Mouse (Mus musculus) urinary bladder, postnatal 4 days (tissue): ENCODE measurements around the gene Vim.
"Not testable (repeated sequence)": the region's sequence is repeated elsewhere in the genome, so short reads cannot be mapped to it uniquely, and the experiment has no call there.

Experiments used
- DNase-seq, 2 experiments: peaks; one replicate each; pipeline ENCODE4 v3.0.0; 2021 to 2022; ENCODE audit warnings: low spot score in 2 of 2

Gene Vim

DNA sequence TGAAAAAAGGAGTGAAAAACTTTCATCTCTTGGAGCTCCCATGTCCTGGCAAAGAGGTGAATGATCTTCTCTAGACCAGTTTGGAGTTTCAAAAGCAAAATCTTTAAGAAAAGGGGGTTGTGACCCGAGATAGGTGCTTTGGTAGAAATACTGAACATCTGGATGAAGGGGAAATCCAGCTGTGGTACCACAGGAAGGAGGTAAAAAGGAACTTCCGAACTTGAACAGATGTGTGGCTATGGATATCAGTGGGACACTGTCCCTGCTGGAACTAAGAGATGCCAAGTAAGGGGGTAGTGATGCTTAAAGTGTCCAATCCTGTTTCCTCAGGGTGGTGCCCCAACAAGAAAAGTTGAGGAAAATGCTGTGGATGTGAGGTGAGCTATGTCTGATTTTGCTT, 3.6 kb upstream of the Vim start:
- no peak for DNase-seq

DNA sequence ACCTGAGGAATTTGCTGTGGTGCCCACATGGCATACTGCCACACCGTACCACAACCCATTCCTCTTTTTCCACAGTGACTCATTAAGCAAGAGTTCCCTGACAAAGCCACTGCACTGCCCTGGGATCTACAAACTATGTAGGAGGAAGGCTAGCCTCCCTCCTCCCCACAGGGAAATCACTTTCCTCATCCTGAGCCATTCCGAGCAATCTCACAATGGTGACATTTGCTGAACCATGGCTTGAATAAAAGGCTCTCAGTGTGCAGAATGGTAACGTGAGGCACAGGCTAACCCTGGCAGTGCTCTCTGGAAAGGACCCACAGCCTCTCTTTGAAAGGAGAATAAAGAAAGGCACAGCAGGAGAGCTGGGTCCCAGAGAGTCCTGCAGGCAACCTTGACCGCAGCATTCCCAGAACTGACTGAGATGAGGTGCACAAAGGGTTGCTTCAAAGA, 1.6 kb upstream of the Vim start:
- DNase-seq: no peak

DNA sequence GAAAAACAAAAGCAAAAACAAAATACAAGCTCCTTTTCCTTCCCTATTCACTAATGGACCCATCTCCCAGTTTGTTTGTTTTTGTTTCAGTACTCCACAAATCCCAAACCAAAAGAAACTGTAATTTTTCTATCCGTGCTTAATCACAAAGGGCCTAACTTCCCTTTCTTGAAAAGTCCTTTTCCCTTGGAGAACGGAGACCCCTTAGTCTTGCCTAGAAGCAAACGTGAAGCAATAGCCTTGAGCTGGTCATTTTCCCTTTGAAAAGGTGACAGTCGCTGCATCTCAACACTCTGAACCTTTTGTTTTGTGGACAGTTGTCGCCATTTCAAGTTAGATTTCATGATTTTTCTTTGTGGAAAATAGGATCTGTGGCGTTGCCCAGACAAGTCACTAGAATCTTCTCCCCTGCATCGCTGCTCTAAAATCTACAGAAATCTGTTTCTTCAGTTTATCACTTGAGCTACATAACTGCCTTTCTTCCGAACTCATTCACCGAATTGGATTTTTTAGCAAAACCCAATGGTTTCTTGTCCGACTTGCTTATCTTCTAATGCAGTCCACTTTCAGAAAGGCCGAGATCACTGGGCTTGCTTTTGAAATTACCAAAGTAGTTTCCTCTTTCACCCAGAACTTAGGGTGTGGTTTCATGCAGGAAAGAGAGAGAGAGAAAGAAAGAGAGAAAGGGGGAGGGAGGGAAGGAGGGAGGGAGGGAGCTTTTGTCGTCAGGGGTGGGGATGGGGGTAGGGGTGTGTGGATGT, 900 bp upstream of the Vim start:
- no peak for DNase-seq

DNA sequence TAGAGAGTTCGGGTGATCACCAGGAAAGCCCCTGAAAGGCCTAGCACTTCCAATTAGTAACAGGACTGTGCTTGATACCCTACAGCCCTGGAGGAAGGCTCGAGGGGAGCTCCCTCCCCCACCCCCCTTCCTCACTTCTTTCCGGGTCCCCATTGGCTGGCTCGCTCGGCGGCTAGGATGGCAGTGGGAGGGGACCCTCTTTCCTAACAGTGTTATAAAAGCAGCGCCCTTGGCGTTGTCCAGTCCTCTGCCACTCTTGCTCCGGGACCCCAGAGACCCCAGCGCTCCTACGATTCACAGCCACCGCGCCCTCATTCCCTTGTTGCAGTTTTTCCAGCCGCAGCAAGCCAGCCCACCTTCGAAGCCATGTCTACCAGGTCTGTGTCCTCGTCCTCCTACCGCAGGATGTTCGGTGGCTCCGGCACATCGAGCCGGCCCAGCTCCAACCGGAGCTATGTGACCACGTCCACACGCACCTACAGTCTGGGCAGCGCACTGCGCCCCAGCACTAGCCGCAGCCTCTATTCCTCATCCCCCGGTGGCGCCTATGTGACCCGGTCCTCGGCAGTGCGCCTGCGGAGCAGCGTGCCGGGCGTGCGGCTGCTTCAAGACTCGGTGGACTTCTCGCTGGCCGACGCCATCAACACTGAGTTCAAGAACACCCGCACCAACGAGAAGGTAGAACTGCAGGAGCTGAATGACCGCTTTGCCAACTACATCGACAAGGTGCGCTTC, 506 bp downstream of the Vim start:
- peak; percentile 77 to 83 for DNase-seq

DNA sequence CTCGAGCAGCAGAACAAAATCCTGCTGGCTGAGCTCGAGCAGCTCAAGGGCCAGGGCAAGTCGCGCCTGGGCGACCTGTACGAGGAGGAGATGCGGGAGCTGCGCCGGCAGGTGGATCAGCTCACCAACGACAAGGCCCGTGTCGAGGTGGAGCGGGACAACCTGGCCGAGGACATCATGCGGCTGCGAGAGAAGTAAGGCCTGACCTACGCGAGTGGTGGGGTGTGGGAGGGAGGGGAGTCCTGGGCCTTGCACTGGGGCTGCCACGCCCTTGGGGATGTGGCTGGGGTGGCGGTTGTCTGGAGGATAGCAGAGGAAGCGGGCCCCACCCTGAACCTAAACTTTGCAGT, 1.0 kb downstream of the Vim start:
- DNase-seq: peak in 1 of 2 experiments; percentile 34

DNA sequence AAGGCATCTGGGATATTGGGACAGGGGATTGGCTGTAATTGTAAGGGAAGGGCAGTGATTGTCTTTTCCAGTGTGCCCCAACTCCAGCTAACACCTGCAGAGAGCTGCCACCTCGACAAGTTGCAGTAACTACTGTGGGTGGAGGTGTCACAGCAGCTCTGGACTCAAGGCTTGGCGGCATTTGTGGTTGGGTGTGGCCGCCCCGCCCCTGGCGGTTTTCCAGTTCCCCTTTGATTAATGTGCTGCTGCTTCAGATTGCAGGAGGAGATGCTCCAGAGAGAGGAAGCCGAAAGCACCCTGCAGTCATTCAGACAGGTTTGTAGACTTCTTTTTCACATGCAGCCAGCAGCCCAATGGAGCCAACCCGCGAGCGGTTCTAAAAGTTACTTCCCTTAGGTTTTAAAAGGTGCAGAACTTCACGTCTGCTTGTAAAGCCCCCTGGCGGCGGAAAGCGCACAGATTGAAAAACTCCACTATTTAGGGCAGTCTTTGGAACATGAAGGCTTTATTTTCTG, 1.6 kb downstream of the Vim start:
- peak; percentile 51 to 77 for DNase-seq

DNA sequence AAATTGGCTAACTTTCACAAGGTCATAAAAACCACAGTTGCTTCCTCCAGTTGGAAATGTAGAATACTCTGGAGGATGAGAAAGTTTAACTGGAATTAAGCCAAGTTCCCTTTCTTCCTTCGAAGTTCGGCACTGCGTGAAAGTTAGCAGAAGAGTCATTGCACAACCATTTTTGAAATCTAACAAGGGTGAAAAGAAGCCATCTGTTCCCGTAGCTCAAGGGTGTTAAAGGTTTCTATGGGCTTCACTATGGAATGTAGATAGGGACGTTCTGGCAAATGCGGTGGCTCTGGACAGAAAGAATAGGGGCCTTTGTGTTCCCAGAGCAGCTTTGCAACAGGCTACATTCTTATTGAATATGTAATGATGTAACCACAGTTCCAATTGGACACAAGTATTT, 2.2 kb downstream of the Vim start:
- no peak for DNase-seq

DNA sequence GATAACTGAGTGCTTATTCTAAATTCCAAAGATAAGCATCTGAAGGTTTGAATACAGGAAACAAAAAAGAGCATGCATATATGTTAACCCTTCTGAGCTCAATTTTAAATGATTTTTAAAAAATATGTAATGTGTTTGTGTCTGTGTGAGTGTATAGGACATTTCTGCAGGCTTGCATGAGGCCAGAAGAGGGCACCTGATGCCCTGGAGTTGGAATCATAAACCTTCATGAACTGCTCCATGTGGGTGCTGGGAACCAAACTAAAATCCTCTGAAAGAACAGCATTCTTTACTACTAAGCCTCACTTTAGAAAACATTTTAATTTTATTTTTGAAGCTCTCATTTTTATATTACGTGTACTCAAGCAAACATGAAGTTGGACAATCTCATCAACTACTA, 3.7 kb downstream of the Vim start:
- no peak for DNase-seq

DNA sequence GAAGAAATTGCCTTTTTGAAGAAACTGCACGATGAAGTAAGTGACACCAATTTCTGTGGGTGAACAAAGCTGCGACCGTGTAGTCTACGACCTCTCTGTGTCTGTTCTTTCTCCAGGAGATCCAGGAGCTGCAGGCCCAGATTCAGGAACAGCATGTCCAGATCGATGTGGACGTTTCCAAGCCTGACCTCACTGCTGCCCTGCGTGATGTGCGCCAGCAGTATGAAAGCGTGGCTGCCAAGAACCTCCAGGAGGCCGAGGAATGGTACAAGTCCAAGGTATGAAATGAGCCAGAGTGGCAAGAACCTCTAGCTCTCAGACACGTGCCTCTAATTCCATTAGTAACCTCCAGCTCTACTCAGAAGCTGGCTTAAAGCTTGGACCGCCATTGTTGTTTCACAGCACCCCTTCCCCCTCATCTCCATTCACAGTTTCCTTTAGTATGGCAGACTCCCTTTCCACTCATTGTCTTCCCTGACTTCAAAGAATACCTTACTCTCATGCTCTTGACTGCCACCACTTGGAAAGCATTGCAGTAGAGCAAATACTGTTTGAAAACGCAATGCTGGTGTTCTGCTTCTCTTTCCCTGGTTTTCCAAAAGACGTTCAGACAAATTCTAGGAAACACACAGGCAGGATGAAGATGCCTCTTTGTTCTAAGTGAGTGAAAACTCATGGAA, 4.9 kb downstream of the Vim start:
- no peak for DNase-seq

DNA sequence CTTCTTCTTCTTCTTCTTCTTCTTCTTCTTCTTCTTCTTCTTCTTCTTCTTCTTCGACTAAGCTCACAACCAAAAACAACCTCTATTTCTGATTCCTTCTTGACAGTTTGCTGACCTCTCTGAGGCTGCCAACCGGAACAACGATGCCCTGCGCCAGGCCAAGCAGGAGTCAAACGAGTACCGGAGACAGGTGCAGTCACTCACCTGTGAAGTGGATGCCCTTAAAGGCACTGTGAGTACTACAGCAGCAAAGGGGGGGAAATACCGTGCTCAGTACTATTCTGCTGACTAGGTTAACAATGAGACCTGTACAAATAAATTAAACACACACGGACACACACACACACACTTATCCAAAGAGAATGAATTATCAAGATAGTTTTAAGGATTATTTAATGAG, 5.6 kb downstream of the Vim start:
- no peak for DNase-seq

DNA sequence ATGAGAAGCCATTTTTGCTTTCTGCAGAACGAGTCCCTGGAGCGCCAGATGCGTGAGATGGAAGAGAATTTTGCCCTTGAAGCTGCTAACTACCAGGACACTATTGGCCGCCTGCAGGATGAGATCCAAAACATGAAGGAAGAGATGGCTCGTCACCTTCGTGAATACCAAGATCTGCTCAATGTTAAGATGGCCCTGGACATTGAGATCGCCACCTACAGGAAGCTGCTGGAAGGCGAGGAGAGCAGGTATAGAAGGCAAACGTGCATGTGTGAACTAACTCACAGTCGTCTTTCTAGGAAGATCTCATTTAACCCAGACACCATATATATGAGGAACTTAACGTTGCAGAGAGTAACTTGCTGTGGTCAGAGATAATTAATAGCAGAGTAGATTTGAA, 6.3 kb downstream of the Vim start:
- DNase-seq: no peak

DNA sequence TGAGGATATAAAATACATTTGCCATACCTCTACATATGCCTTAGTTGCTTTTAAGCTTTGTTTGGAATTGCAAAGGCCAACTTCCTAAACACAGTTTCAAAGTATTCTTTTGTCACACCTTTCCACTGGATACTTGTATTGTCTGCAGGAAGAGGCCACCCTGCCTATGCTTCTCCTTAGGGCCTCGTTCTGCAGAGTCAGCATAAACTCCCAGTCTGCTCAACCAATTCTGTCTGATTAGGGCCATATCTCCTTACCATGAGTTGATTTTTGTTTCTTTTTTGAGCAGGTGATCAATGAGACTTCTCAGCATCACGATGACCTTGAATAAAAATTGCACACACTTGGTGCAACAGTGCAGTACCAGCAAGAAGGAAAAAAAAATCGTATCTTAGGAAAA, 8.5 kb downstream of the Vim start:
- DNase-seq: no peak

DNA sequence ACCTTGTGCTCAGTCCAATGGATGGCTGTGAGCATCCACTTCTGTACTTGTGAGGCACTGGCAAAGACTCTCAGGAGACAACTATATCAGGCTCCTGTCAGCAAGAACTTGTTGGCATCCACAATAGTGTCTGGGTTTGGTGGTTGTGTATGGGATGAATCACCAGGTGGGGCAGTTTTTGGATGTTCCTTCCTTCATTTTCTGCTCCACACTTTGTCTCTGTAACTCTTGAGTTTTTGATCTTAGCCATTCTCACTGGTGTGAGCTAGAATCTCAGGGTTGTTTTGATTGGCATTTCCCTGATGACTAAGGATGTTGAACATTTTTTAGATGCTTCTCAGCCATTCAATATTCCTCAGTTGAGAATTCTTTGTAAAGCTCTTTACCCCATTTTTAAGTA, 10.0 kb downstream of the Vim start:
- not testable (repeated sequence) for DNase-seq

DNA sequence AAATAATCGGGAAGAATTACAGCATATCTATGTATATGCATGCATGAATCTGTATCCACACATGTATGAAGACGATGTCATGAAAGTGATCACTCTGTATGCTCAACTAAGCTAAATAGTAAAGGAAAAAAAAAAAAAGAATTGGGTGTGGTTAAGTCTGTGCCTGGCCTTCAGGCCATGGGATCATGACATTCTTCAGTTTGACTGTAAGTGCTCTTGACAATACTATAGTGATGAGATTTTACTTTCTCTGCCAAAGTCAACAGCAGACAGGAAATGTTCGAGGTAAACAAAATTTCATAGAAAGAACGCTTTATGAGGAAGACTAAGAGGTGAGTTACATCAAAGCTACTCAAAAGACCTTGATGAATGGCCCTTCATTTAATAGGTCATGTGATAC, 19.6 kb downstream of the Vim start:
- DNase-seq: no peak

DNA sequence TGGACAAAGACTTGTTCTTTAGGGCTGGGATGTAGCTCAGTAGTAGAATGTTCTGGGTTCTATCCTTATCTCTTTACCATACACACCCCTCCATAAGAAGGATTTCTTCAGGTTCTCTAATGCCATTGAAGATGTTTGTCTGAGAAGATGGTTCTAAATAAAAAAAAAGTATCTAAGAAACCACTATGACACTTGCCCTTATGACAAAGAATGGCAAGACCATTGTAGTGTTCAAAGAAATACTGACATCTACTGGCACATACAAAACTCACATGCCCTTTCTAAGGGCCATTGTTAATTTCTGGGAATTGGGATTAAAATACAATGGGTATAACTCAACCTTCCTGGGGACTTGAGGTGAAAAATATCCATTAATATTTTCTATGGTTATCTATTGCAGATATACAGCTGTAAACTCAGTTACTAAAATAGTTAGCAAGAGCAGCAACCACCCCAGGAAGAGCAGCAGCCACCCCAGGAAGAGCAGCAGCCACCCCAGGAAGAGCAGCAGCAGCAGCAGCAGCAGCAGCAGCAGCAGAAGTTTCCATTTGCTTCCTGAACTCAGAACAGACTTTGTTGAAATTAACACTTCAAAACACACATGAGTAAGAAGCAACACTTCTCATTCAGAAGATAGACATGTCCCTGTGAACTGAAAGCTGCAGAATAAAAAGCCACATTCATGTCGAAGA, 23.4 kb downstream of the Vim start:
- no peak for DNase-seq

DNA sequence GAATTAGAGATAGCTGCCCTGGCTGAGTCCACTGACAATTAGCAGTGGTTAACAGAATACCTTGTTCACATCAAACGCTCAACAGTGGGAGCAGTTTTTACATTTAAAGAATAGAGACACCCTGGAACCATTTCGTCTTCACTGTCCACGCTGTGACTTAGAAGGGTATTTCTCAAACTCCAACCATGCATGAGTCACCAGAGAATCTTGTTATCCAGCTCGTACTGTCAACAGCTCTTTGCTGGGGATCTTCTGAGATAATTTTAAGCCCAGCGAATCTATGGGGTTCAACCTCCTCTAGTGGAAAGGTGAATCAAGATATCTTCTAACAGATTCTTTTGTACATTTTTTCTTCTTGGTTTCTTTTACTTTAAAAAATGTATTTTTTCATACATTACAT, 24.4 kb downstream of the Vim start:
- no peak for DNase-seq

DNA sequence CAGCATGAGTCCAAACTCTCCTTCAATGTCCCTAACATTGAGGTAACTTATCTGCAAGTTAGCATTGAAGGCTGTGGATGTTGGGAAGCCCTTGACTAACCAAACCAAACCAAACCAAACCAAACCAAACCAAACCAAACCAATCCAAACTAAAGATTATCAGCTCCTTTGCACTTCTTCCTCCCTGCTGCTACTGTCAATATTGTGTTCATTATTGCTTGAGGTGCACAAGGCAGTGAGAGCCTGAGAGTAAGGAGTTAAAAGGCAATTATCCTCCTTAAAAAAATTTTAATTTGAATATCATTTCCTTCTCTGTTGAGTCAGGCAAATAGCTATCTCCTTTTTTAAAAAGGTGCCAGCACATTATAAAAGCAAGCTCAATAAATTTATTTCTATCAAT, 29.4 kb downstream of the Vim start:
- DNase-seq: no peak

DNA sequence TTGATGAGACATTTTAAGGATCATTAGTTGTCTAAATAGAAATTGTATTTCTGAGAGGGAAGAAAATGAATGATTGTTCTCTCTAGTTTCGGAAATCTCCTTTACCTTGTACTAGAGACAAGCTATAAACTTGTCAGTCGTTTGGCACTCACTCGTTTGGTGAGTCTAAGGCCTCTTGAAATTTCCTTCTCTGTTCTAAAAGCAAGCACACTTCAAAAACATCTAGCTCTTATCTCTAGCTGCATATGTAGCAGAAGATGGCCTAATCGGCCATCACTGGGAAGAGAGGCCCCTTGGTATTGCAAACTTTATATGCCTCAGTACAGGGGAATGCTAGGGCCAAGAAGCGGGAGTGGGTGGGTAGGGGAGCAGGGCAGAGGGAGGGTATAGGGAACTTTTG, 29.9 kb downstream of the Vim start:
- DNase-seq: not testable (repeated sequence)

DNA sequence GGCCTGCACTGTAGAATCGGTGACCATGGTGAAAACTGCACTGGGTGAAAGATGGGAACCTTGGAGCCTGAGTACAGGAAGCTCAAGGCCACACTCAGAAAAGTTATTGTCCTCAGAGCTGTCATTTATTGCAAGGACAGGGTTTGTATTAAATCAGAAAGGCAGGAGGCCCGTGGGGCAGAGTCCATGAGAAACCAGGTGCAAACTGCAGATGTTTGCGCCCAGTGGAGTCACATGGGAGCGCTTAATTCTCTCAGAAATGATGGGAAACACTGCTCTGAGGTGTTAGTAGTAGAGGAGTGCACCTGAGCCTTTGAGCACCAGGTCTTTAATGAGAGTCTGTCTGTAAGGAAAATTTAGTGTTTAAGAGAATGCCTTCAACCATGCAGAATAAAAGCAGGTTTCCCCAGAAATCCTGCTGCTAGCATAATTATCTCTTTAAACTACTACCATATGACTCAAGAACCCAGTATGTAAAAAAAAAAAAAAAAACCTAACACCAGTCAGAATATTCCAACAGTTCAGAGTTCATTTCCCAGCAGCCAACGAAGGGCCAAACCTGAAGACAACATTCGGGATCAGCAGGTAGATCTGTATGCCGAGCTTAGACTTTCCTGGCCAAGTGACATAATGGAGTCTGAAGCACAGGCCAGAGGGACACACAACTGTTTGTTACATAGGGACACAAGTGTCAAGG, 56.6 kb downstream of the Vim start:
- DNase-seq: no peak
